Mouse (Mus musculus) spleen, adult 12 weeks (tissue): ENCODE results near the gene Pole2.
"Not testable (repeated sequence)": the region's sequence is repeated elsewhere in the genome, so short reads cannot be mapped to it uniquely, and the experiment has no call there.

Experiments used
- DNase-seq: peaks from one replicate; pipeline ENCODE4 v3.0.0; 2022; ENCODE audit warnings: low spot score

Pole2 gene

GRCm38 (mm10) chr12:69179371-69179770, 48.6 kb downstream of the Pole2 start:
- DNase-seq = no peak

DNA sequence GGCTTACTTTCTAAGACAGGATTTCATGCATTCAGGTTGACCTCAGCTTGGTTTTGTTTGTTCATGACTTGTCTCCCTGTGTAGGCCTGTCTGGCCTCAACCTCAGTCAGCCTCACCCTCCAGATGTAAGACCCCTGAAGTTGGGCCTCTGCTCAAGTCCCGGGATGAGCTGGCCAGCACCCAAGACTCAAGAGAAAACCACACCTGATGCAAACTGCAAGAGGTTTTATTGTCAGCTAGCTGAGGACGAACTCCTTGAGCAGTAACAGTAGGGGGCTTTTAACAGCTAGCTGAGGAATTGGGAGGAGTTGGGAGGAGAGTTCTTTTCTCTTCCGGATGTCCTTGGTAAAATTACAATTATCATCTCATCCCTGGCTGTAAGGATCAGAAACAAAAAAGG, 50.5 kb downstream of the Pole2 start:
- DNase-seq = no peak

- DNase-seq = no peak
These were observed 52.0 kb downstream of the Pole2 start for GRCm38 (mm10) chr12:69175975-69176374.

DNA sequence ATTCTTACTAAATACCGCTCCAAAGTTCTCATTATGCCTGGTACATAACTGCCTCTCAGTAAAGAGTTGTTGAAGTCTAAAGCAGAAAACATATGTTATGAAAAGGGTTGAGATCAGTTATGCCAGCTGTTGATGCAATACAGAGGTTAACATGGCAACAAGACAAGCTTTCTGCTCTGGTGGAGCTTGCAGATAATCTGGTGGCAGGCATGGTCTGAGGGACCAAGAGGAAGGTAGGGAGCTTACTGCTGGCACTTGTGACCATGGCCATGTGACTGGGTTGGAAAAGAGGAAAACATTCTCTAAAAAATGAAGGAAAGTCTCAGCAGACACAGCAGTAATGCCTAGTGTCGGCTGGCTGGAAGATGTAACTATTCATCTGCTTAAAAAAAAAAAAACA, 56.7 kb downstream of the Pole2 start:
- DNase-seq = no peak

GRCm38 (mm10) chr12:69168461-69169106, 59.4 kb downstream of the Pole2 start, which contains the start of gene Lrr1:
Gene Lrr1 (plus strand): TSS chr12:69168814.
- DNase-seq = peak; percentile 91

DNA sequence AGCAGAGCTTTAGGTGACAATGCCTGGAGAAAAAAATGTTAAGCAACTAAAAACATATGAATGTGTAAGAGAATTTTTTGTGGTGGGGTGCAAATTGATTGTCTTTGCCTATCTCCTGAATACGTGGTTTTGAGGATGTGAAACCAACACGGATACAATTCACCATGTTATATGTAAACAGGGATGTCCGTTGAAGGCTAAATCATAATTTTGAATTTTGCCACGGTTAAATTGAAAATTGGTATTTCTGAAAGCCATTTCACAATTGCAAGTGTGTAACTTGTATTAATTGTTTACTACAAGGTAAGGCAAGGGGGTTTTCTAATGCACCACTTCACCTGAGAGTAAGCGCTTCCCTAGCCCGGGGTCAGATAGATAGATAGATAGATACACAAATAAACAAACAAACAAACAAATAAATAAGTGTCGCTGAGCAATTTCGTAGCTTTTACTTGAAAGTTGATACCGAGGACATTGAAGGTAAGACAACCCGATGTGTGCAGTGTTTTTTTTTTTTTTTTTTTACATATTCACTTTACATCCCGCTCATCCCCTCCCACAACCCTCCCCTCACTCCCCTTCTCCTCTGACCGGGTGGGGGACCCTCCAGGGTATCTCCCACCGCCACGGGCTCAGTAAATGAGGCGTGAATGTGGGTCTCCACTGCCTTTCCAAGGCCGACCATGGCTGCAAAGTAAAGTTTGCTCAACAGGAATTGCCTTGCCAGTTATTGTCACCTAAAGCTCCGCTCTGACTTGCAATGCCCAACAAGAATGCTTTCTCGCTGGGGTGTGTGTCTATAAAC, 60.1 kb downstream of the Pole2 start:
- DNase-seq = no peak

DNA sequence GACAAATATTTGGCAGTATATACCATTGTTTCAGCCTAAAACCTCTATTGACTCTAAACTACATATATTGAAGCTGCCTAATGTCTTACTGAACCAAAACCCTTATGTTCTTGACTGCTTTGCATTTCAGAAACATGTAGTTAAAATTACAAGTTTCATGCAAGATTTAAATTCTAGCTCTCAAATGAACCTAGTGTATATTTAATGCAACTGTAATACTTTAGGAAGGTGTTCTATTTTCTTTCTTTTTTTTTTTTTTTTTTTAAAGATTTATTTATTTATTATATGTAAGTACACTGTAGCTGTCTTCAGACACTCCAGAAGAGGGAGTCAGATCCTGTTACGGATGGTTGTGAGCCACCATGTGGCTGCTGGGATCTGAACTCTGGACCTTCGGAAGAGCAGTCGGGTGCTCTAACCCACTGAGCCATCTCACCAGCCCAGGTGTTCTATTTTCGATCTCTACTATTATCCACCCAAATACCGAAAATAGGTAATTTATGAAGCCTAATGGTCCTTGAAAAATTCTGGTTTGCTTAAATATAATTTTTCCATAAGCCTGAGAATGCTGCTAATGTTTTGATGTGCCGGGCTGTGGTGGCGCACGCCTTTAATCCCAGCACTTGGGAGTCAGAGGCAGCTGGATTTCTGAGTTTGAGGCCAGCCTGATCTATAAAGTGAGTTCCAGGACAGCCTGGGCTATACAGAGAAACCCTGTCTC, 61.0 kb downstream of the Pole2 start:
- not testable (repeated sequence) for DNase-seq

- no peak for DNase-seq
These were observed 63.1 kb downstream of the Pole2 start for GRCm38 (mm10) chr12:69164904-69165303.

DNA sequence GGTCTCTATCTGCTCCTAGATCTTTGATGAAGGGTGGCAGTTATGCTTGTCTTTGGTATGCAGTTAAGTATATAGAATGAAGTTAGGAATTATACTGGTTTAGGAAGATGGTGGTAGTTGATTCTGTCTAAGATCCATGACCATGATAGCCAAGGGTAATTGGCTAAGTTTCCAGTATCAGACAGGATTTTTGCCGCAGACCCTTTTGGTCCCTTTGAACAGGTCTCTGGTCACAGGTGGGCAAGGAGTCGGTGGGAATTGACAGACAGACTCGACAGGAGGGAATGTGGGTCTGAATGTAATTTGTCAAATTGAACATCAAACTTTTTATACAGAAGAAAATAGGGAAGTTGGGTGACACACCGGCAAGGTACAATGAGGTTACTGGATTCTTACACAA, 64.4 kb downstream of the Pole2 start:
- DNase-seq = not testable (repeated sequence)

- DNase-seq = not testable (repeated sequence)
These were observed 67.3 kb downstream of the Pole2 start for GRCm38 (mm10) chr12:69160677-69161076.

GRCm38 (mm10) chr12:69159578-69159940, 68.4 kb downstream of the Pole2 start:
- DNase-seq = no peak

DNA sequence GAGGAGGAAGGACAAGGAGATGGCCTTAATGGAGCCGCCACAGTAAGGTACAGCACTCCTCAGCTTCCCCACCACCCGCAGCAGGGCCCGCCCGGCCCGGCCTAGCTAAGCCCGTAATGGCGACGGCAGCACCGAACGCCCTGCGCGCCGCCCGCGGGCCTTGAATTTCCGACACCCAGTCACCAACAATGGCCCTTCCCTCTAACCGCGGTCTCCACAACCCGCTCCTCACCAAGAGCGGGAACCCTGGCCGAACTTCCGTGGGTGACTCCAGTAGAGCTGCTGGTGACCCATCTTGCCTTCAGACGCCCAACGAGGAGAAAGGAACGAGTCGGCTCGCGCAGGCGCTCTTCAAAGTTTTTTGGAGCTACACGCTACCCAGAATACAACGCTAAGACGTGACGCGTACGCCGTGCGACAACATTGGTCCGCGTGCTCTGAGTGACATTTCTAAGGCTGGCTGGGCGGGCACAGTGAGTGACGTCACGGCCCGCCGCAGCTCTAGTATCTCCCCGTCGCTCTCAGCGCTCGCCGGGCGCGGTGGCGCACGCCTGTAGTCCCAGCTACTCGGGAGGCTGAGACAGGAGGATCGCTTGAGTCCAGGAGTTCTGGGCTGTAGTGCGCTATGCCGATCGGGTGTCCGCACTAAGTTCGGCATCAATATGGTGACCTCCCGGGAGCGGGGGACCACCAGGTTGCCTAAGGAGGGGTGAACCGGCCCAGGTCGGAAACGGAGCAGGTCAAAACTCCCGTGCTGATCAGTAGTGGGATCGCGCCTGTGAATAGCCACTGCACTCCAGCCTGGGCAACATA, 69.0 kb downstream of the Pole2 start, which contains the start of gene Rps29:
Gene Rps29, minus strand, starts transcription at position 422 of the 813 bp plus-strand sequence.
- DNase-seq = peak; percentile 97

DNA sequence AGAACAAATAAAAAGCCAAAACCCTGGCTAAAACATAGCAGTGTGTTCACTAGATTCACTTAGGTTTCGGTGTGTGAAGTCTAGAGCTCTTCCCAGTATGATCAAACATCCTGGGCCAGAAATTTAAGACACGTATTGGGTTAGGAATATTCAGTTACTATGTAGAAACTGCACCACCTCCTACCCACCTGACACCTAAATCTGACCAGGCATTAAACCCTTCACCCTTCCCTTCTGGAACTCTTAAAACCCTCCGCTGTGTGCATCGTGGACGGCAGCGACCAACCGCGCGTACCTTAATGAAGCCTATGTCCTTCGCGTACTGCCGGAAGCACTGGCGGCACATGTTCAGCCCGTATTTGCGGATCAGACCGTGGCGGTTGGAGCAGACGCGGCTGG, 69.6 kb downstream of the Pole2 start:
- no peak for DNase-seq

DNA sequence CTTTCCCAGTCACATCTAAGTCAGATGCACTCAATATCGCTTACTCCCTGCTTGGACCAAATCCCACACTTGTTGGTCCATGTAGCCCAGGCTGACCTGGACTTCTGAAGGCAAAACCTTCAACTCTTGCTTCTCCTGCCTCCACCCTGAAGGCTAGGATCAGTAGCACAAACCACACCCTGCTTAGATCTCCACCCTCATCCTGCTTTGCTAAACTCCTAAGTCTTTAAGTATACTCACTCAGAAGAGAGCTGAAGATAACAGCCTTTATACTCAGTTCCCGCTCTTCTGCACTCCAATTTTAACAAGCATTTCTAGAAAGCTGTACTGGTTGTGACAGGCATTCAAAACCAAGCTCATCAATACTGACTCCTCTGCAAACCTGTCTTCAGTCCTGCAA, 70.9 kb downstream of the Pole2 start:
- DNase-seq = no peak

DNA sequence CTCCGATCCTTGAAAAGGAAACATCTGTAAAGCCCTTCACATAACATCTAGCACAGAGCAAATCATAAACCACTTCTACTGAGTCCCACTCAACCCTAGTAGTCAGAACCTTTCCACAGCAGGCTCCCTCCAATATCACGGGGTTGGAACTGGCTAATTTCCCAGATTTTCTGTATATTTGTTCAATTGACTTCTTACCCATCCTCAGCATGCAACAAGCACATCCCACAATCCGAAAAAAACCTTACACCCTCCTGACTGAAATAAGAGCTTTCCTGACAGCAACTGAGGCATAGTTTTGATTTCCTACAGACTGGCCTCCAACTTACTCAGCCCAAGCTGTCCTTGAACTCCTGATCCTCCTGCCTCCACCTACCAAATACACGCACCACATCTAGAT, 71.6 kb downstream of the Pole2 start:
- no peak for DNase-seq

DNA sequence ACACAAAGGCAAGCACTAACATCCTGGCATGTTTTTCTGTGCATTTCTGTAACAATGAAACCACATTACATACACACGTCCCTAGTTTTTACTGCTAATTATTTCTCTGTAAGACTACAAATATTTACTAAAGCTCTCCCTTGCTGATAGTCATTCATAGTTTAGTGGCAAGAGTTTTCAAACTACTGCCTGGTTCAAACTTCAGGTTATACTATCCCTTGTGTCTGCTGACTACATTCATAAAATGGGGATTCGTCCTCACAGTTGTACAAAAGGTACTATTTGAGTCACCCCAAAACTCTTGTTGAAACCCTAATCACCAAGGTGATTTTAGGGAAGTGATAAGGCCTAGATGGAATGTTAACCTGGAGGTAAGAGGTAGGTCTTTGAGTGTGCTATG, 72.1 kb downstream of the Pole2 start:
- DNase-seq = no peak
